Mouse (Mus musculus): ENCODE results near the gene Six3. TPM values are rescaled to one million over a fixed set of nuclear protein-coding genes. Genes with fewer than 3 reads are reported as not detected.

Gene Six3
- polyA plus RNA-seq, 1 experiment from 2014 or later, result not detected

DNA sequence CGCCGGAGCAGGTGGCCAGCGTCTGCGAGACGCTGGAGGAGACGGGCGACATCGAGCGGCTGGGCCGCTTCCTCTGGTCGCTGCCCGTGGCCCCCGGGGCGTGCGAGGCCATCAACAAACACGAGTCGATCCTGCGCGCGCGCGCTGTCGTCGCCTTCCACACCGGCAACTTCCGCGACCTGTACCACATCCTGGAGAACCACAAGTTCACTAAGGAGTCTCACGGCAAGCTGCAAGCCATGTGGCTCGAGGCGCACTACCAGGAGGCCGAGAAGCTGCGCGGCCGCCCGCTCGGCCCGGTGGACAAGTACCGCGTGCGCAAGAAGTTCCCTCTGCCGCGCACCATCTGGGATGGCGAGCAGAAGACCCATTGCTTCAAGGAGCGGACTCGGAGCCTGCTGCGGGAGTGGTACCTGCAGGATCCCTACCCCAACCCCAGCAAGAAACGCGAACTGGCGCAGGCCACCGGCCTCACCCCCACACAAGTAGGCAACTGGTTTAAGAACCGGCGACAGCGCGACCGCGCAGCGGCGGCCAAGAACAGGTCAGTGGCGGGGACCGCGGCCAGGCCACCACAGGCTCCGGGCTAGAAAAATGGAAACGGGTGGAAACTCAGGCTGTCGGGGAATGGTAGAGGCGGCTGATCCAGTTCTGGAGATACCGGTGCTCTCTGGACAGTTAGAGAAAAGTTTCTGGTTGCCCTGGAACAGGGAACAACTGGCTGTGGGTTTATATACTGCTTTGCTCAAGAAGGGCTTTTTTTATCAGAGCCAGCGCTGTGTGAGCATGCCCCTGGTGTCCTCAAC is 8.3 kb downstream of the Six3 start:
- Histone ChIP-seq H3K4me2 (peak overlapping the region; percentile 49), H3K4me1 (peaks cover 24% of the 10 kb centered on the region), H3K27ac (no peak overlapping the region), H3K4me3 (replicated peaks) (peak overlapping the region; percentile 28), H3K9ac (no peak overlapping the region), H3K9me3 (no peaks in the 10 kb centered on the region), H3K27me3 (replicated peaks) (peaks cover 90% of the 10 kb centered on the region), H3K36me3 (no peaks in the 10 kb centered on the region)
- ATAC-seq (ENCODE audit: insufficient read depth, low FRiP score, low read depth), result no peak
- WGBS, result under 1% methylated on average over 67 of the region's 67 CpGs

DNA sequence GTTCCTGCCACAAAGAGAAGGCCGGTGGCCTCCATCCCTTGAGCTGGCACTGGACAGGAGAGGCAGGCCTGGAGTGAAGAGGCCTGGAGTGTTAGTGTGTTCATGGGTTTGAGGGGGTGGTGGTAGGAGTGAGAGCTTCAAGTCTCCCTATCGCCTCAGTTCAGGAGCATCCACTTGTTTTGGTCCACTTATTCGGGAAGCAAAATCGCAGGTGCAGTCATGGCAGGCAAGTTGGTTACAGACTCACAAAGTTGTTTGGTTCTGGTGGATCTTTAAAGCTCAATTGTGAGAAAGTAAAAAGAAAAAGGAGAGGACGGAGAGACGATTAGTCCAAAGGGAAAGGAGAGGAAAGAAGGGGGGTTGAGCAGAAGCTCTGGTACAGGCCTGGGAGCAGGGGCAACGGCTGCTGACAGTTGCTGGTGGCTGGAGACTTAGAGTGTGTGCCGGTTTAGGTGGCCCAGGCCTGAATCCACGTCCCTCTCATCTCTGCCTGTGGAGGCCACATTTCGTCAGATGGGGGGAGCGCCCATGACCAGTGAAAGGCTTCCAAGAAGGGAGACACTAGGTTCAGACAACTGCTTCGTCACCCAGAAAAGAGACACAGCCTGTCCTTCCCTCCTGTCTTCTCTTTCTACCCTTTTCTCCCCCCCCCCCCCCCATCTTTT is 9.2 kb downstream of the Six3 start:
- no peak overlapping the region for H3K4me2 ChIP-seq
- H3K36me3 ChIP-seq, result no peaks in the 10 kb centered on the region
- H3K4me1 ChIP-seq, result peaks cover 19% of the 10 kb centered on the region
- no peak for ATAC-seq (ENCODE audit: insufficient read depth, low FRiP score, low read depth)
- H3K9ac ChIP-seq, result no peak overlapping the region
- H3K9me3 ChIP-seq, result no peaks in the 10 kb centered on the region
- 8% methylated on average over 12 of the region's 12 CpGs for WGBS
- no peak overlapping the region for H3K27ac ChIP-seq
- no peak overlapping the region for H3K4me3 ChIP-seq (replicated peaks)
- H3K27me3 ChIP-seq (replicated peaks), result peaks cover 90% of the 10 kb centered on the region

DNA sequence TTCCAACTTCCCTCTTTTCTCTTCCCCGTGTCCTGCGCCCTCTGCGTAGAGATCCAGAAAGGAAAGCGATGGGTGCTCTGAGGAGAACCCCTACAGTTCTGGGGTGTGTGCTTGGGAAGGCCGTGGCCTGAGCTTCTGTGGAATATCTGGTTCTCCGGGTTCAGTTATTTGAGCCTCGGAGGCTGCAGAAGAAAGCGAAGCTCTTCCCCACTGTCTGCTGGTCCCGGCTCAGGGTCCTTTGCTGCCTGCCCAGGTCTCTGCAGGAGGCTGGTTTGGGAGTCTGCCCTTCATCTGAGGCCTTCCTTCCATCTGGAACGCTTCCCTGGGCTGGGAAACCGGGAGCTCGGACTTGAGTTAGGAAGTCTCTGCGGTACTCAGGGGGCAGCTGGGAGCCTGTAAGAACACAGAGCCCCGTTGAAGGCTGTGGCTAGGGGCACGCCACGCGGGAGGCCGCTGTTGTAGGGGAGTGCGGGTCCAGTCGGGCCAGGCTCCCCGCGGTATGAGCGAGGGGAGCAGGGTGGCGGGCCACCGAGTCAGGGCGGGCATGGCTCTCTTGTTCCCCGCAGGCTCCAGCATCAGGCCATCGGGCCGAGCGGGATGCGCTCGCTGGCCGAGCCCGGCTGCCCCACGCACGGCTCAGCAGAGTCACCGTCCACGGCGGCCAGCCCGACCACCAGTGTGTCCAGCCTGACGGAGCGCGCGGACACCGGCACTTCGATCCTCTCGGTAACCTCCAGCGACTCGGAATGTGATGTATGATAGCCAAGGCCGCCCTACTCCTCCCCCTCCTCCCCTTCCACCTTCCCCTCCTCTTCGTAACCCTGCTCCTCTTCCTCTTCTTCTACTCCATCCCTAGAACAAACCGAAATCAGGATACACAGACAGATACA is 10.0 kb downstream of the Six3 start:
- H3K9ac ChIP-seq, result no peak overlapping the region
- WGBS, result 2% methylated on average over 51 of the region's 52 CpGs
- no peak overlapping the region for H3K27ac ChIP-seq
- no peaks in the 10 kb centered on the region for H3K9me3 ChIP-seq
- H3K36me3 ChIP-seq, result no peaks in the 10 kb centered on the region
- peaks cover 13% of the 10 kb centered on the region for H3K4me1 ChIP-seq
- H3K27me3 ChIP-seq (replicated peaks), result peaks cover 90% of the 10 kb centered on the region
- H3K4me3 ChIP-seq (replicated peaks), result no peak overlapping the region
- H3K4me2 ChIP-seq, result no peak overlapping the region
- no peak for ATAC-seq (ENCODE audit: insufficient read depth, low FRiP score, low read depth)

GRCm38 (mm10) chr17:85624051-85624420 is 10.6 kb downstream of the Six3 start:
- 3% methylated on average over 13 of the region's 13 CpGs for WGBS
- H3K9me3 ChIP-seq, result no peaks in the 10 kb centered on the region
- no peak overlapping the region for H3K4me2 ChIP-seq
- ATAC-seq (ENCODE audit: insufficient read depth, low FRiP score, low read depth), result no peak
- no peaks in the 10 kb centered on the region for H3K36me3 ChIP-seq
- H3K27ac ChIP-seq, result no peak overlapping the region
- no peak overlapping the region for H3K4me3 ChIP-seq (replicated peaks)
- H3K9ac ChIP-seq, result no peak overlapping the region
- peaks cover 90% of the 10 kb centered on the region for H3K27me3 ChIP-seq (replicated peaks)
- peaks cover 10% of the 10 kb centered on the region for H3K4me1 ChIP-seq

GRCm38 (mm10) chr17:85624981-85625940 is 11.9 kb downstream of the Six3 start:
- 4% methylated on average over 26 of the region's 26 CpGs for WGBS
- peaks cover 88% of the 10 kb centered on the region for H3K27me3 ChIP-seq (replicated peaks)
- H3K9me3 ChIP-seq, result no peaks in the 10 kb centered on the region
- peaks cover 10% of the 10 kb centered on the region for H3K4me1 ChIP-seq
- no peak overlapping the region for H3K4me2 ChIP-seq
- no peaks in the 10 kb centered on the region for H3K36me3 ChIP-seq
- H3K4me3 ChIP-seq (replicated peaks), result no peak overlapping the region
- ATAC-seq (ENCODE audit: insufficient read depth, low FRiP score, low read depth), result no peak
- no peak overlapping the region for H3K27ac ChIP-seq
- no peak overlapping the region for H3K9ac ChIP-seq

- Histone ChIP-seq H3K4me1 (peaks cover 5% of the 10 kb centered on the region), H3K9me3 (no peaks in the 10 kb centered on the region), H3K36me3 (no peaks in the 10 kb centered on the region), H3K4me3 (replicated peaks) (no peak overlapping the region), H3K9ac (no peak overlapping the region), H3K4me2 (no peak overlapping the region), H3K27ac (no peak overlapping the region), H3K27me3 (replicated peaks) (peaks cover 88% of the 10 kb centered on the region)
- no peak for ATAC-seq (ENCODE audit: insufficient read depth, low FRiP score, low read depth)
- 8% methylated on average over 14 of the region's 14 CpGs for WGBS
These were observed 12.9 kb downstream of the Six3 start for GRCm38 (mm10) chr17:85626091-85626860.

DNA sequence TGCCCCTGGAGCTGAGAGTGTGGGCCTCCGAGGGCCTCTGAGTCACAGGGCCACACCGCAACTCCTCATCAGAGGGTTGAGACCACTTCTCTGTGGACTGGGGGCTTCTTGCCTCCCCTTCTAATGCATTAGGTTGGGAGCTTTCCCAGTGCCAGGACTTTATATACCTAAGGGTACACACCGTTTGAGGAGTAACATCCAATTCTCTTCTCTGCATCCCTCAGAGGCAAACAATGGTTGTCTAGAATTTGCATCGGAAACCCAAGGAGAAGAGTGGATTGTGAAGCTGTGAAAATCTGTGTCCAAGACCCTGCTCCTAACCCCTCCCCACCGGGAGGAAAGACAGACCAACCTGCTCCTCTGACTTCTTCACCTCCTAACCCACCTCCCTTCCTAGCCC is 14.3 kb downstream of the Six3 start:
- no peak for ATAC-seq (ENCODE audit: insufficient read depth, low FRiP score, low read depth)
- Histone ChIP-seq H3K4me2 (no peak overlapping the region), H3K9ac (no peak overlapping the region), H3K9me3 (no peaks in the 10 kb centered on the region), H3K4me3 (replicated peaks) (no peak overlapping the region), H3K27me3 (replicated peaks) (peaks cover 82% of the 10 kb centered on the region), H3K27ac (no peak overlapping the region), H3K36me3 (no peaks in the 10 kb centered on the region), H3K4me1 (no peaks in the 10 kb centered on the region)
- WGBS, result 37% methylated on average over 5 of the region's 5 CpGs

GRCm38 (mm10) chr17:85628811-85629210 is 15.4 kb downstream of the Six3 start:
- Histone ChIP-seq H3K36me3 (no peaks in the 10 kb centered on the region), H3K4me3 (replicated peaks) (no peak overlapping the region), H3K27me3 (replicated peaks) (peaks cover 79% of the 10 kb centered on the region), H3K27ac (no peak overlapping the region), H3K9ac (no peak overlapping the region), H3K9me3 (no peaks in the 10 kb centered on the region), H3K4me1 (no peaks in the 10 kb centered on the region), H3K4me2 (no peak overlapping the region)
- ATAC-seq (ENCODE audit: insufficient read depth, low FRiP score, low read depth), result no peak
- 21% methylated on average over 8 of the region's 8 CpGs for WGBS

DNA sequence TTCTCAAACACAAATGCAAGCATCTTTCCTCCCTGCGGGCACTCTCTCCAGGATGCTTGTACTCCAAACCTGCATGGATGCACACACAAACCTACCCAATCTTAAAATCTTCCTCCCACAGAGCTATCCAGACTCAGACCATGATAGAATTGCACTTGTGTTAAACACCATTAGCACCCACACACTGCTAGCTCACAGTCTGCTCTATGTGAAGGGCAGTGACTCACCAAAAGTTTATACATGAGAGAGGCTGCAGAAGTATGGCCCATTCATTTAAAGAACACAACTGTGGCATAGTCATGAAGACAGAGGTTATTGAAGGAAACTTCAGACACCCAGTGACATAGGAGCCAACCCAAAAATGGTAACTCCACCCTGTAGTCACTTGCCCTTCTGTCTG is 16.0 kb downstream of the Six3 start:
- 87% methylated on average over 1 of the region's 1 CpGs for WGBS
- H3K27me3 ChIP-seq (replicated peaks), result peaks cover 79% of the 10 kb centered on the region
- H3K27ac ChIP-seq, result no peak overlapping the region

GRCm38 (mm10) chr17:85630296-85631050 is 17.1 kb downstream of the Six3 start:
- no peak for ATAC-seq (ENCODE audit: insufficient read depth, low FRiP score, low read depth)
- H3K36me3 ChIP-seq, result no peaks in the 10 kb centered on the region
- no peak overlapping the region for H3K4me2 ChIP-seq
- peaks cover 72% of the 10 kb centered on the region for H3K27me3 ChIP-seq (replicated peaks)
- no peak overlapping the region for H3K4me3 ChIP-seq (replicated peaks)
- H3K9ac ChIP-seq, result no peak overlapping the region
- WGBS, result 32% methylated on average over 22 of the region's 22 CpGs
- no peaks in the 10 kb centered on the region for H3K4me1 ChIP-seq
- H3K27ac ChIP-seq, result no peak overlapping the region
- H3K9me3 ChIP-seq, result no peaks in the 10 kb centered on the region

More for the DNA sequence above, 16.0 kb downstream of the Six3 start:
- Histone ChIP-seq H3K4me1 (no peaks in the 10 kb centered on the region), H3K9me3 (no peaks in the 10 kb centered on the region), H3K4me2 (no peak overlapping the region), H3K4me3 (replicated peaks) (no peak overlapping the region), H3K36me3 (no peaks in the 10 kb centered on the region), H3K9ac (no peak overlapping the region)
- no peak for ATAC-seq (ENCODE audit: insufficient read depth, low FRiP score, low read depth)

All from stomach, embryonic 15.5 days (tissue).